Mouse (Mus musculus) gonadal fat pad, adult 2 months (tissue): ENCODE measurements around the gene Dnase1l3. TPM values are rescaled to one million over a fixed set of nuclear protein-coding genes. Genes with fewer than 3 reads are reported as not detected.
A peak's percentile ranks its signal among the peaks of the same experiment; 100 is the strongest.
"Not testable (repeated sequence)": the region's sequence is repeated elsewhere in the genome, so short reads cannot be mapped to it uniquely, and the experiment has no call there.

Source experiments
- DNase-seq: peaks from one replicate; pipeline ENCODE4 v3.0.0-alpha.2; 2012; ENCODE audit warnings: low read depth
- polyA plus RNA-seq: library from polyadenylated mRNA; depleted of rRNA; stranded (reverse); fragments of >200 nt; gene quantifications from 2 replicates; pipeline ENCODE4 v1.2.3, GENCODE M21; 2012

Dnase1l3 gene
- polyA plus RNA-seq, 1 experiment = 1.4 TPM

GRCm38 (mm10) chr14:8011938-8012337 is 17.6 kb upstream of the Dnase1l3 start:
- DNase-seq = no peak

- DNase-seq = no peak
Observed at GRCm38 (mm10) chr14:8011297-8011696, 16.9 kb upstream of the Dnase1l3 start.

GRCm38 (mm10) chr14:8007923-8008322 is 13.6 kb upstream of the Dnase1l3 start:
- DNase-seq = no peak

- no peak for DNase-seq
Observed at GRCm38 (mm10) chr14:8007486-8007885, 13.1 kb upstream of the Dnase1l3 start.

GRCm38 (mm10) chr14:8007084-8007483 is 12.7 kb upstream of the Dnase1l3 start:
- DNase-seq = no peak

GRCm38 (mm10) chr14:8006061-8006460 is 11.7 kb upstream of the Dnase1l3 start:
- not testable (repeated sequence) for DNase-seq

- DNase-seq = no peak
Observed at GRCm38 (mm10) chr14:8003727-8004670, 9.6 kb upstream of the Dnase1l3 start.

- DNase-seq = no peak
Observed at GRCm38 (mm10) chr14:8003093-8003670, 8.8 kb upstream of the Dnase1l3 start.

- DNase-seq = no peak
Observed at GRCm38 (mm10) chr14:8002432-8003092, 8.2 kb upstream of the Dnase1l3 start, which contains the start of gene Abhd6. Gene Abhd6 (plus strand): TSS chr14:8002902.

GRCm38 (mm10) chr14:8000831-8001685 is 6.7 kb upstream of the Dnase1l3 start:
- DNase-seq = no peak

GRCm38 (mm10) chr14:8000247-8000646 is 5.9 kb upstream of the Dnase1l3 start:
- no peak for DNase-seq

- DNase-seq = peak; percentile 96
Observed at GRCm38 (mm10) chr14:7999435-7999834, 5.1 kb upstream of the Dnase1l3 start.

GRCm38 (mm10) chr14:7999030-7999429 is 4.7 kb upstream of the Dnase1l3 start:
- DNase-seq = peak; percentile 84

- no peak for DNase-seq
Observed at GRCm38 (mm10) chr14:7997255-7997696, 2.9 kb upstream of the Dnase1l3 start.

- DNase-seq = no peak
Observed at GRCm38 (mm10) chr14:7992158-7992557, 2.2 kb downstream of the Dnase1l3 start.

GRCm38 (mm10) chr14:7991108-7991776 is 3.1 kb downstream of the Dnase1l3 start:
- DNase-seq = no peak

GRCm38 (mm10) chr14:7989961-7990360 is 4.4 kb downstream of the Dnase1l3 start:
- no peak for DNase-seq

- no peak for DNase-seq
Observed at GRCm38 (mm10) chr14:7989371-7989770, 5.0 kb downstream of the Dnase1l3 start.

- DNase-seq = no peak
Observed at GRCm38 (mm10) chr14:7986913-7987312, 7.5 kb downstream of the Dnase1l3 start.

GRCm38 (mm10) chr14:7981226-7981625 is 13.1 kb downstream of the Dnase1l3 start:
- DNase-seq = peak; percentile 85

- no peak for DNase-seq
Observed at GRCm38 (mm10) chr14:7978183-7978582, 16.2 kb downstream of the Dnase1l3 start.
